In the genomic region with DNA sequence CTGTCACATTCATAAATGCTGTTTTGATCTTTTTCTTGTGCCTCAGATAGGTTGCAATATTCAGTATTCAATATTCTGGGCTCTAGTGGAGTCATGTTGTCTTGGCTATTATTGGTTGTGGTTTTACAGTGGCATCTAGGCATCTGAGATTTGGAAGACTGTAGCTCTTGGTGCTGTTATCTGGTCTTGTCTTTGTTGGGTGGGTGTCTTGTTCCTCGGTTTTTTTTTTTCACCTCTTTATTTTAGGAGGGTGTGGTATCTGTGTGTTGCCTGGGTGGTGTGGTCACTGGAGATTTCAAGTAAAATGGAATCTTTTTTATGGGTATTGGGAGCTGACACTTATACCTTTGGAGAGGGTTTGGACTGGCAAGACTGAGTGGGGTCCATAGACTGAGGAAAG, we compare ENCODE assay signal across 17 mouse cellular contexts. TPM values are rescaled to one million over a fixed set of nuclear protein-coding genes. Genes with fewer than 3 reads are reported as not detected.
"Had no signal": no experiment of that assay in that cellular context is flagged by ENCODE, and none has a peak within 500 bp of the region (broad histone marks: within the 10 kb centered on the region; RNA-seq: fewer than 3 reads in every experiment).

No protein-coding gene starts in this region.

- H3K9me3 ChIP-seq: neural tube, embryonic 15.5 days; stomach, embryonic 15.5 days had no signal

- H3K9ac ChIP-seq: neural tube, embryonic 13.5 days; neural tube, embryonic 15.5 days; stomach, embryonic 15.5 days had no signal

- DNase-seq: retina, postnatal 1 day; right cerebral cortex, adult 18-20 months; right cerebral cortex, postnatal 14 days; right cerebral cortex, postnatal 25 days; right cerebral cortex, postnatal 4 days; spleen, adult 18-20 months; thymus, adult 18-20 months; thymus, adult 2 months; thymus, postnatal 14 days; thymus, postnatal 25 days; thymus, postnatal 36 days; thymus, postnatal 4 days had no signal

- H3K4me3 ChIP-seq: neural tube, embryonic 13.5 days; neural tube, embryonic 15.5 days; stomach, embryonic 15.5 days had no signal

- H3K27me3 ChIP-seq: neural tube, embryonic 13.5 days; neural tube, embryonic 15.5 days; stomach, embryonic 15.5 days had no signal

- H3K4me1 ChIP-seq: neural tube, embryonic 13.5 days; neural tube, embryonic 15.5 days; stomach, embryonic 15.5 days had no signal

- H3K36me3 ChIP-seq: neural tube, embryonic 13.5 days; neural tube, embryonic 15.5 days; stomach, embryonic 15.5 days had no signal

- H3K27ac ChIP-seq: neural tube, embryonic 13.5 days; neural tube, embryonic 15.5 days; stomach, embryonic 15.5 days; stomach, postnatal 0 days had no signal

RNA-seq across cellular contexts. Expression of gene Slamf7, which starts 41.1 kb away (rescaled TPM):
- polyA plus RNA-seq: neural tube, embryonic 13.5 days; neural tube, embryonic 14.5 days had no signal
